ENCODE assay signal across 8 mouse cellular contexts in genomic region chr19:42255784-42256610, GRCm38 (mm10). TPM values are rescaled to one million over a fixed set of nuclear protein-coding genes. Genes with fewer than 3 reads are reported as not detected.
DNase-seq lines count a peak whose midpoint lies in the region; ATAC-seq and TF ChIP-seq lines count a peak whose summit lies in the region.

No protein-coding gene starts in this region.

- H3K4me3 ChIP-seq in embryonic facial prominence, embryonic 15.5 days (replicated peaks), result peak overlapping the region; percentile 38
- H3K4me3 ChIP-seq in heart, embryonic 13.5 days, result peak overlapping the region; percentile 46
- H3K4me3 ChIP-seq in kidney, embryonic 16.5 days (ENCODE audit: low read length), result peak overlapping the region; percentile 36
- peak overlapping the region; percentile 13; the same call in 1 of the 2 replicates for H3K4me3 ChIP-seq in liver, postnatal 0 days (ENCODE audit: low read depth, low read length)
- H3K4me3 ChIP-seq in neural tube, embryonic 14.5 days (ENCODE audit: low read depth, low read length), result peak overlapping the region; percentile 72

- H3K27ac ChIP-seq in embryonic facial prominence, embryonic 15.5 days (replicated peaks), result no peak overlapping the region
- H3K27ac ChIP-seq in heart, embryonic 13.5 days (replicated peaks), result no peak overlapping the region
- no peak overlapping the region for H3K27ac ChIP-seq in kidney, embryonic 16.5 days (ENCODE audit: low read length)
- H3K27ac ChIP-seq in liver, postnatal 0 days (ENCODE audit: low read depth), result no peak overlapping the region
- peak overlapping the region; percentile 83 for H3K27ac ChIP-seq in neural tube, embryonic 14.5 days (ENCODE audit: low read depth, low read length)

- peak overlapping the region; percentile 58 for H3K4me2 ChIP-seq in embryonic facial prominence, embryonic 15.5 days (replicated peaks)
- peak overlapping the region; percentile 70 for H3K4me2 ChIP-seq in heart, embryonic 13.5 days
- peak overlapping the region; percentile 57 for H3K4me2 ChIP-seq in kidney, embryonic 16.5 days (replicated peaks; ENCODE audit: low read depth, low read length)
- H3K4me2 ChIP-seq in liver, postnatal 0 days (ENCODE audit: low read depth, low read length), result peak overlapping the region; percentile 22
- peak overlapping the region; percentile 71 for H3K4me2 ChIP-seq in neural tube, embryonic 14.5 days (ENCODE audit: low read depth, low read length)

- H3K9ac ChIP-seq in embryonic facial prominence, embryonic 15.5 days, result no peak overlapping the region
- no peak overlapping the region for H3K9ac ChIP-seq in heart, embryonic 13.5 days
- no peak overlapping the region for H3K9ac ChIP-seq in kidney, embryonic 16.5 days (replicated peaks; ENCODE audit: low read length)
- no peak overlapping the region for H3K9ac ChIP-seq in liver, postnatal 0 days (replicated peaks)
- H3K9ac ChIP-seq in neural tube, embryonic 14.5 days (replicated peaks; ENCODE audit: low read depth, low read length), result peak overlapping the region; percentile 82

- no peak for TF ChIP-seq CTCF in liver, postnatal 0 days (IDR thresholded peaks at IDR 0.05; ENCODE audit: low read depth)

- TF ChIP-seq EP300 in liver, postnatal 0 days (IDR thresholded peaks at IDR 0.05; ENCODE audit: low read depth), result no peak

- H3K36me3 ChIP-seq in embryonic facial prominence, embryonic 15.5 days, result no peaks in the 10 kb centered on the region
- no peaks in the 10 kb centered on the region for H3K36me3 ChIP-seq in heart, embryonic 13.5 days
- H3K36me3 ChIP-seq in kidney, embryonic 16.5 days (ENCODE audit: insufficient read depth, low read length), result no peaks in the 10 kb centered on the region
- H3K36me3 ChIP-seq in liver, postnatal 0 days (replicated peaks; ENCODE audit: insufficient read depth, low read length), result no peaks in the 10 kb centered on the region
- H3K36me3 ChIP-seq in neural tube, embryonic 14.5 days (ENCODE audit: control insufficient read depth, insufficient read depth, low read length), result no peaks in the 10 kb centered on the region

- peak; percentile 43 for DNase-seq in 416B (ENCODE audit: low read depth)
- DNase-seq in brain, adult 2 months (ENCODE audit: low read depth, low spot score), result peak; percentile 76
- peak; percentile 84 for DNase-seq in liver, postnatal 0 days
- DNase-seq in thymus, postnatal 10 days (ENCODE audit: low spot score in 2 of 2), result peak; percentile 30 to 63

- H3K4me1 ChIP-seq in embryonic facial prominence, embryonic 15.5 days, result peaks cover 9% of the 10 kb centered on the region
- H3K4me1 ChIP-seq in heart, embryonic 13.5 days, result peaks cover 5% of the 10 kb centered on the region
- peaks cover 5% of the 10 kb centered on the region for H3K4me1 ChIP-seq in kidney, embryonic 16.5 days (ENCODE audit: insufficient read depth, low read length)
- 0 out of 2 replicates have a peak, but pooled peaks cover 2% of the 10 kb centered on the region for H3K4me1 ChIP-seq in liver, postnatal 0 days (ENCODE audit: insufficient read depth)
- H3K4me1 ChIP-seq in neural tube, embryonic 14.5 days (ENCODE audit: control insufficient read depth, insufficient read depth, low read length), result peaks cover 17% of the 10 kb centered on the region

- peak; percentile 78 for ATAC-seq in embryonic facial prominence, embryonic 15.5 days (ENCODE audit: insufficient number of reproducible peaks, low FRiP score, low TSS enrichment, low read depth)
- peak; percentile 70; the same call in 1 of the 2 replicates for ATAC-seq in heart, embryonic 13.5 days (ENCODE audit: extremely low read depth, insufficient number of reproducible peaks, low FRiP score, low TSS enrichment)
- ATAC-seq in kidney, embryonic 16.5 days (ENCODE audit: low FRiP score, low TSS enrichment), result peak; percentile 98
- peak; percentile 63 for ATAC-seq in liver, postnatal 0 days
- peak; percentile 84 for ATAC-seq in neural tube, embryonic 14.5 days (ENCODE audit: low read depth)

- no peaks in the 10 kb centered on the region for H3K9me3 ChIP-seq in embryonic facial prominence, embryonic 15.5 days (replicated peaks)
- no peaks in the 10 kb centered on the region for H3K9me3 ChIP-seq in heart, embryonic 13.5 days
- H3K9me3 ChIP-seq in kidney, embryonic 16.5 days (ENCODE audit: low read length), result no peaks in the 10 kb centered on the region
- no peaks in the 10 kb centered on the region for H3K9me3 ChIP-seq in liver, postnatal 0 days (ENCODE audit: low read length)
- H3K9me3 ChIP-seq in neural tube, embryonic 14.5 days (ENCODE audit: control insufficient read depth, low read length), result no peaks in the 10 kb centered on the region

- peaks cover 14% of the 10 kb centered on the region for H3K27me3 ChIP-seq in embryonic facial prominence, embryonic 15.5 days
- H3K27me3 ChIP-seq in heart, embryonic 13.5 days (replicated peaks), result peaks cover 68% of the 10 kb centered on the region
- H3K27me3 ChIP-seq in kidney, embryonic 16.5 days (ENCODE audit: insufficient read depth, low read length), result peaks cover 19% of the 10 kb centered on the region
- peaks cover 21% of the 10 kb centered on the region for H3K27me3 ChIP-seq in liver, postnatal 0 days (ENCODE audit: insufficient read depth, low read length)
- no peaks in the 10 kb centered on the region for H3K27me3 ChIP-seq in neural tube, embryonic 14.5 days (ENCODE audit: control insufficient read depth, insufficient read depth, low read length)

- 4% methylated on average over 30 of the region's 42 CpGs for WGBS in embryonic facial prominence, embryonic 15.5 days
- WGBS in heart, embryonic 13.5 days, result 2% methylated on average over 34 of the region's 42 CpGs
- WGBS in kidney, embryonic 16.5 days, result 4% methylated on average over 32 of the region's 42 CpGs
- WGBS in liver, postnatal 0 days (ENCODE audit: insufficient replicate concordance), result 5% methylated on average over 32 of the region's 42 CpGs
- 3% methylated on average over 31 of the region's 42 CpGs for WGBS in neural tube, embryonic 14.5 days

RNA-seq across cellular contexts. Expression of gene Golga7b, which starts 8.6 kb away (rescaled TPM):
- polyA plus RNA-seq in embryonic facial prominence, embryonic 15.5 days (2015; fragmentation: Nextera tagmentation; extraction: Ambion mirVana), result 6.7 and 7.7 TPM in 2 replicates
- polyA plus RNA-seq in heart, embryonic 13.5 days (2015; fragmentation: Nextera tagmentation; extraction: Ambion mirVana), result 0.22 and 0.25 TPM in 2 replicates
- polyA plus RNA-seq in kidney, embryonic 16.5 days (2015; fragmentation: Nextera tagmentation; extraction: Ambion mirVana), result 0.05 and 0.12 TPM in 2 replicates
- not detected in 2 replicates for polyA plus RNA-seq in liver, postnatal 0 days (2015; fragmentation: Nextera tagmentation; extraction: Ambion mirVana)
- 52.2 and 62.5 TPM in 2 replicates for polyA plus RNA-seq in neural tube, embryonic 14.5 days (2014; fragmentation: Nextera tagmentation; extraction: Ambion mirVana)

RNA-seq across cellular contexts. Expression of gene Sfrp5, which starts 53.9 kb away (rescaled TPM):
- polyA plus RNA-seq in embryonic facial prominence, embryonic 15.5 days (2015; fragmentation: Nextera tagmentation; extraction: Ambion mirVana), result 6.3 and 8.7 TPM in 2 replicates
- polyA plus RNA-seq in heart, embryonic 13.5 days (2015; fragmentation: Nextera tagmentation; extraction: Ambion mirVana), result 4.4 and 5.4 TPM in 2 replicates
- polyA plus RNA-seq in kidney, embryonic 16.5 days (2015; fragmentation: Nextera tagmentation; extraction: Ambion mirVana), result 0.92 and 1.1 TPM in 2 replicates
- not detected in 2 replicates for polyA plus RNA-seq in liver, postnatal 0 days (2015; fragmentation: Nextera tagmentation; extraction: Ambion mirVana)
- polyA plus RNA-seq in neural tube, embryonic 14.5 days (2014; fragmentation: Nextera tagmentation; extraction: Ambion mirVana), result 0.21 and 13.5 TPM in 2 replicates

Comparison
In these comparisons a context has a peak if more than half of its experiments do, and no peak if none do; other contexts are left out.
1. H3K4me3 ChIP-seq: peak in every context shown above with its lines; median percentile 72 in neural tube, embryonic 14.5 days; 46 in heart, embryonic 13.5 days; 38 in embryonic facial prominence, embryonic 15.5 days; 36 in kidney, embryonic 16.5 days; 13 in liver, postnatal 0 days.